Mouse (Mus musculus): ENCODE measurements around the gene Tyk2.

Gene Tyk2

DNA sequence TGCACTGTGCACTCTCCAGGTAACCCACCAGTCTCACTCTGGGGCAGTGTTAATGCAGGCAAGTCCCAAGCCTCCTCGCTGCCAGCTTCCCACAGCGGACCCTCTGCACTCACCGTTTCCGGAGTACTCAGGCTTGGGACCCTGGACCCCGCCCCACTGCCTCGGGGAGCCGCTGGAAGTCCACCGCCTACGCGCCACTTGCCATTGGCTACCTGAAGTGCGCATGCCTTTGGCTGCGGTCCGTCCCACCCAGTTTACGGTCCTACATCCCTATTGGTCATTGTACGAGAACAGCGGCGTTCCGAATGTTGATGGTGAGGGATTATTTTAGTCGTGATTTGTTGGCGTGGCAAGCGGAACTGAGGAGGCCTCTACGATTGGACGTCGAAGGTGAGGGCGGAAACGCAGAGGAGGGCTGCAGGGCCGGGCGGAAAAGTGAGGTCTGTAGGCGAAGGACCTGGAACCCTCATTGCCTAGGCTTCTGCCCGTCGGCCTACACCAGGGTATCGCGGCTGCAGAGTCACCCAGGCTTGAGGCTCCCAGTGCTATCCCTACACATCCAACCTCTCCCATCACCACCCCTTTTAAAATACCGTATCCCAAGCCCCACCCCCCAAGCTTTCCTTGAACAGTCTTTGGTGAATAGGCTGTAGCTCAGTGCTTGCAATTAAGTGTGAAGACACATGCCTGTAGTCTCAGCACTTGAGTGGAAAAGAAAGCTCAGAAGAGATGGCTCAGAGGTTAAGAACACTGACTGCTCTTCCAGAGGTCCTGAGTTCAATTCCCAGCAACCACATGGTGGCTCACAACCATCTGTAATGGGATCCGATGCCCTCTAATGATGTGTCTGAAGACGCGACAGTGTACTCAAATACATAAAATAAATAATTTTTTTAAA lies at the start of gene Tyk2:
TSS of gene Tyk2 (minus strand) at position 185 of the 898 bp plus-strand sequence.
- peak; percentile 92 for DNase-seq (ENCODE audit: low read depth)

DNA sequence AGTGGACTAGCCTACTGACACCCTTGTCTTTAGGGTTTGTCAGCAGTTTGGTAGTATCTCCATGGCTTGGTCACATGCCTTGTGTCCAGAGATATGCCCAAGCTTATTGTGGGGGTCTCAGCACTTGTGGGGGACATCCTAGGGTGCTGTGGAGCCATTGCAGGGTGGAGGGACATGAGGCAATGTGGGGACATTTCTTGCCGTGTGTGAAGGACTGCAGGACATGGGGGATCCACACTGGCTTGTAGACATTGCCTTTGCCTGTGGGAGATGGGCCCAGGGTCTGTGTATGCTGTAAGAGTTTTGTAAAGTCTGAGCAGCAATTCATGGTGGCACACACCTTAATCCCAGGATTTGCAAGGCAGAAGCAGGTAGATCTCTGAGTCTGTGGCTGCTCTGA lies 49.8 kb upstream of the Tyk2 start:
- no peak for DNase-seq (ENCODE audit: low read depth)

DNA sequence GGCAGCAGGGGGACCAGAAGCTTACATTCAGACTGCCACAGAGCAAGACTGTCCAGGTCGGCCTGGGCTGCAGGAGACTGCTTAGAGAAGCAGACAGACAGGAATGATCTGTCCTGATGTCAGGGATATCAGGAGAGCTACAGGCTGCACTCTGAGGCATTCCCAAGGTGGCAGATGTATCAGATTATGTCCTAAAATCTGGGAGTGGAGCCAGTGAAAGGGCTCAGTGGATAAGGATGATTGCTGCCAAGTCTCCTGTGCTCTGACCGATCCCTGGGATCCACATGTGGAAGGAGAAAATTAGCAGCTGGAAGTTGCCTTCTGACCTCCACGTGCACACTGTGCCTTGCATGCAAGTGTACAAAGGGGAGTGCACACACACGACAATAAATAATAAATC lies 49.4 kb upstream of the Tyk2 start:
- DNase-seq (ENCODE audit: low read depth) = no peak

DNA sequence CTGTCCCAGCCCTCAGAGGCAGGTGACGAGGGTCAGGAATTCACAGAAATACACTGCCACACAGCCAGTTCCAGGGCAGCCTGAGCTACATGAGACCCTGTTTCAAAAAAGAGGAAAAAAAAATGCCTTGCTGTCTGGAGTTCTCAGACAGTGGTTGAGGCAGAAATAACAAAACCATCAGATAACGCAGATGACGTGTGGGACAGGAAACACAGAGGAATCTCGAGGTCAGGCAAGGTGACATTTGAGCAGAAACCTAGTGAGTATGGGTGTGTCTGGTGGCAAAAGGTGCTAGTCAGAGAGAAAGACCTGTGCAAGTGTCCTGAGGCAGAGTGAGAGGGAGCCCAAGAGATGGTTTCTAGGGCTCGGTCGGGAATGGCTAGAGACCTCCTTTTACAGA lies 41.3 kb upstream of the Tyk2 start:
- peak; percentile 72 for DNase-seq (ENCODE audit: low read depth)

DNA sequence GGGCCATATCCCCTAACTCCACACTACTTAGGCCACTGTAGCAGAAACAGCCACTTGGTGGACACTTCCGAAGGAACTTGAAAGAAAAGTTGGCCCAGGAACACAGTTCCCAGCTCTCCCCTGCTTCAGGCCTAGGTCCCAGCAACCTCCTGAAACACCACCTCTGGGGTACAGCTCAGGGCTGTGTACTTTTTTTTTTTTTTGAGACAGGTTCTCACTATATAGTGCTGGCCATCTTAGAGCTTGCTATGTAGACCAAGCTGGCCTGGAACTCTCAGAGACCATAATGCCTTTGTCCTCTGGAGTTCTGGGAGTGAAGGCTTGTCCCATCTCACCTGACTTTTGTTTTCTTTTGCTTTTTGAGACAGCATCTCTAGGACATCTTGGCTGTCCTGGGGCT lies 38.1 kb upstream of the Tyk2 start:
- DNase-seq (ENCODE audit: low read depth) = no peak

DNA sequence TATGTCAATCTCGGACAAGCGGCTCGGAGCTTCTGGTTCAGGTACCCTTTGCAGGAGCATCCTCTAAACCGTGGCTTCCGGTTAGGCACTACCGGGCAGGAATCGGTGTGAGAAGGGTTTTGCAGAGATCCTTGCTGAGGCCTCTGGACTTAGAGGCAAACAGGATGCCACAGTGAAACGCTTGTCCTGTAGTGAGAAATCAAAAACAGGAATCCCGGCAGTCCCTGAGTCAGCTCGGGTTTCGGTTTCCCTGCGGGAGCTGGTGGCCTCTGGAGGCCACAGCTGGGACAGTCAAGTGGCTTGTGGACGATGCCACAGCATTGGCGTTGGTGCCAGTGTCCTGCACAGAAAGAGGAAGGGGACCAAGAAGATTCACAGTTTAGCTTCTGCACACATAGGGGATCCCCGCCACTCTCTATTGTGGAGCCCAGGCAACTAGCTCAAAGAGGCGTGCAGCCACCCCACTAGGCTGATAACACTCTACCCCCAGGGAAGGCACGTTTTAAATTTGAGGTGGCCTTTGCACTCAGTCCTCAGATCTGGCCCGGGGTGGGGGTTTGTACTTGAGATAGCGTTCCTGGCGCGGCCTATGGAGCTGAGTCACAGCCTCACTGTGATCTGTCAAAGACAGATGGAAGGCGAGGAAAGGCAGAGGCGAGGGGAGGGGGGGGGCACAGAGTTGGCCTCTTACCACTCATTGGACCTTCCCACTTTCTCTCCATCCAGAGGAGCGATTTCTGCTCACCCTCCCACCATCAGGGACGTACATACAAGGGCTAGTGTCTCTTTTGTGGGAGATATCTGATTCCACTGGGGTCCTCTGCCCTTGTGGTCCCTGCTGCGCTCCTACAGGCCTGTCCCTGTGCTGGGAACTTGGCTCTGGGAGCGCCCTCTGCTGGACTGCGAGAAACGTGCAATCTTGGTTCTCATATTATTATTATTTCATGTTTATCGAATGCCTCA lies 37.4 kb upstream of the Tyk2 start:
- DNase-seq (ENCODE audit: low read depth) = peak; percentile 89

DNA sequence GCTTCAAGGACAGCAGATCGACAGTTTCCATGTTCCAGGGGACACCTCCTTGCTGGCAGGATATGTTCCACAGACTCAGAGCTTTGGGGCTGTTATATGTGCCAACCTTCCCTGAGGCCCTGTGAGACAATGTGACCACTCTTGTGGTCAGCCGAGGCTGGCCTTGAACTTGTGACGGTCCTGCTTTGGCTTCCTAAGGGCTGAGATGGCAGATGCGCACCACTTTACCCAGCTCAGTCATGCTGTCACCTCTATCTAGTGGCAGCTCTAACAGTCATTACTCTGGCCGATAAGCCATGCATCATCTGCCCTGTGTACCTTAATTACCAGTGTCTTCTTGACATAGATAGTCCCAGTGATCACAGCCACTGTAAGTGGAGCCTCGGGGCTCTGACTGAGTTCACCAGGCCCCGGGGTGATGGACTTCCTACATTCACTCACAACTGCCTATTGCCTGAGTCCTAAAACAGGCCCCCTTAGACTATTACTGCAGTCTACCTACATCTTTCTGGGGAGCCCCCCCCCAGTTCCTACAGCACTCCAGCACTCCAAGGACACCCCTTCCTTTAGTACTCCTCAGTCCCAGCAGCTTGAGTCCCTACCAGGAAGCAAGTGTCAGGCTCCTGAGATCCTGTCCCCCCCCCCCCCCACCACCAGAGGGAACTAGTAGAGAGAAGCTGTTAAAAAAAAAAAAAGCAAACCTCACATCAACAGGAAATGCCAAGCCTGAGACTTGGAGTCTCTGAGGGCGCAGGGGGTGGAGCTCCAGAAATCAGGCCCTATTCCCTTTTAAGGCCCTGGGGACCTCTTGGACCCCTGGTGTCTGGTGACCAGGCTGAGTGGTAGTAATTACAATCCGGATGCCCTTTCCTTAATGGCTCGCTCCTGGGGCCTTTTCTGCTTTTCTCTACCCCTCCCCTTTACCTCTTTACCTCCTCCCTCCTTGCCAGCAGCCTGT lies 36.4 kb upstream of the Tyk2 start:
- peak; percentile 71 for DNase-seq (ENCODE audit: low read depth)

DNA sequence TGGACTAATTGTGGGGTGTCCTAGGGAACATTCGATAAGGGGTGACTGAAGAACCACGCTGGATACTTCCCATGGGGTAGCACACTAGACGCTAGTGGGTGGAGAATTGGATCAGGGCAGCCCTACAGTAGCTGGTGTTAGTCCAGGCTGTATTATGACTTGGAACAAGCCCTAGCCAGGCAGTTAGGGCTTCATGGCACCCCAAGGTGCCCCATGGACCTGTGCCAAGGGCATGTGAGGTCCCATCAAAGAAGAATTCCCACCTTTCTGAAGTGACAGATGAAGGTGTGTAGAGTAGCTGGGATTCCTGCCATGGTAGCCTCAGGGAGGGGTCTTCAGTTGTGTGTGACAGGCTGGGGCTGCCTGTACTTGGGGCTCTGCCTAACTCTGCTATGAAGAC lies 35.5 kb upstream of the Tyk2 start:
- DNase-seq (ENCODE audit: low read depth) = no peak

DNA sequence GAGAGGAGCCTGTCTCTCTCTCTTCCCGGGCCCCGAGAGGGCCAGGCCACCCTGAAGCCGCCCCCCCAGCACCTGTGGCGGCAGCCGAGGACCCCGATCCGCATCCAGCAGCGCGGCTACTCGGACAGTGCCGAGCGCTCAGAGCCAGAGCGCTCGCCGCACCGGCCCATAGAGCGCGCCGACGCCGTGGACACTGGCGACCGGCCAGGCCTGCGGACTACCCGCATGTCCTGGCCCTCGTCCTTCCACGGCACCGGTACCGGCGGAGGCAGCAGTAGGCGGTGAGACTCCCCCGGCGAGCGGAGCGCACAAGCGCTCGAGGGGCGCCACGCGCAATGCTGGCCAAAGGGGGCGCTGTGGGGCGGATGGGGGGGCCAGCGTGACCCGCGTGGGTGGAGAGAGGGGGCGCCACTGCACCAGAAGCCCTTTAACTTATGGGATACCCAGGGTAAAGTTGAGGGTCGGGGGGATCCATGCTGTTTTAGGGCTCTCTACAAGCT lies 35.0 kb upstream of the Tyk2 start:
- DNase-seq (ENCODE audit: low read depth) = peak; percentile 73

DNA sequence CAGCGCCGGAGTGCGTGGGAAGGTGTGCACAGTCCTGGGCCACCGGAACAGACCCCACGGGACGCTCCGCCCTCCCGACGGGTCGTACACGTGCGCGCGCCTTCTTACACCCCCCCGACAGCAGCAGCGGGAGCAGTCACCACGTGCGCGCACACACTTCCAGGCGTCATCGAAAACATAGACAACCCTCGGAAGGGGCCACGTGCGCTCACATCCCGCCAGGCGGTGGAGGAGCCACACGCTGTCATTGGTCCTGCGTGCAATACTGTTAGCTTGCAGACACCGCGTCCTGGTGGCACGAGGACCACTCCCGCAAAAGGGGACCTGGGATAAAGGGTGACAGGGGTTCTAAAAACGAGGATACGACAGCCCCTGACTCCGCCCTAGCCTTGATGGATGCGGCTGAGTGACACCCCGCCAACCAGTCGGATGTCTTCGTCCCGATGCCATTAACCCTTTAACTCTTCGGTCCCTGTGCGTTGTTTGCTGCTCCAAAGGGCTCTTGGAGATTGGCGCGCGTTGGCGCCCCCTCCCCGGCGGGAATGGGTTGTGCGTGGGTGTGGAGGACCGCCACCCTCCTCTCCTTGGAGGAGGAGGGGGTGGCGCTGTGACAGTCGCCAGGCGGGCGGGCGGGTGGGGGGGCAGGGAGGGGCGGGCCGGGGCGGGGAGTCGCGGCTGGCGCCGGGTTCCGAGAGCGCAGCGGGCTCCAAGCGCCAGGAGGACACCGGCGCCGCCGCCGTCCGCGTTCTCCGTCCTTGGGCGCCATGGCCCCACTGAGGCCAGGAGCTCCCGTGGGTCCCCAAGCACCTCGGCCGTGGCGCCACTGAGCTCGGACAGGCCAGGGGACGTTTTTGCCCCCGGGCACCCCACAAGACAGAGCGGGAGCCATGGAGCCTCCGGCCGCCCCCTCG lies 34.3 kb upstream of the Tyk2 start, which contains the start of gene Pde4a:
TSS of gene Pde4a (plus strand) at position 674 of the 911 bp plus-strand sequence.
- DNase-seq (ENCODE audit: low read depth) = peak; percentile 88

DNA sequence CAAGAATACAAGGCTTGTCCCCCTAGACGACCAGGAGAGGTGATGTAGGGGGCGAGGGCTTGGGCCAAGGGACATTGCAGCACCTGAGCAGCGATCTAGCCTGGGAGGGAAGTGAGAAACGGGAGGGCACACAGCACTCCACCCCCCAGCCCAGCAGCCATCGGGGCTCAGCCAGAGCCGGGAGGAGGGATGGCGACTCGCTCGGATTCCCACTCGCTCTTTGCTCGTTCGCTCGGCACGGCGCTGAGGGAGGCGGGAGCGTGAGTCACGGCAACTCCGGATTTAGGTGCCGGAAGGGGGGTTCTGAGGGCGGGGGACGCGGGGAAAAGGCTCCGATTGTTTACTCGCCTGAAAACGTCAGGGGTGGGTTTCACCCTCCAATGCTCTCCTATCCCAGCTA lies 33.0 kb upstream of the Tyk2 start:
- DNase-seq (ENCODE audit: low read depth) = peak; percentile 63

DNA sequence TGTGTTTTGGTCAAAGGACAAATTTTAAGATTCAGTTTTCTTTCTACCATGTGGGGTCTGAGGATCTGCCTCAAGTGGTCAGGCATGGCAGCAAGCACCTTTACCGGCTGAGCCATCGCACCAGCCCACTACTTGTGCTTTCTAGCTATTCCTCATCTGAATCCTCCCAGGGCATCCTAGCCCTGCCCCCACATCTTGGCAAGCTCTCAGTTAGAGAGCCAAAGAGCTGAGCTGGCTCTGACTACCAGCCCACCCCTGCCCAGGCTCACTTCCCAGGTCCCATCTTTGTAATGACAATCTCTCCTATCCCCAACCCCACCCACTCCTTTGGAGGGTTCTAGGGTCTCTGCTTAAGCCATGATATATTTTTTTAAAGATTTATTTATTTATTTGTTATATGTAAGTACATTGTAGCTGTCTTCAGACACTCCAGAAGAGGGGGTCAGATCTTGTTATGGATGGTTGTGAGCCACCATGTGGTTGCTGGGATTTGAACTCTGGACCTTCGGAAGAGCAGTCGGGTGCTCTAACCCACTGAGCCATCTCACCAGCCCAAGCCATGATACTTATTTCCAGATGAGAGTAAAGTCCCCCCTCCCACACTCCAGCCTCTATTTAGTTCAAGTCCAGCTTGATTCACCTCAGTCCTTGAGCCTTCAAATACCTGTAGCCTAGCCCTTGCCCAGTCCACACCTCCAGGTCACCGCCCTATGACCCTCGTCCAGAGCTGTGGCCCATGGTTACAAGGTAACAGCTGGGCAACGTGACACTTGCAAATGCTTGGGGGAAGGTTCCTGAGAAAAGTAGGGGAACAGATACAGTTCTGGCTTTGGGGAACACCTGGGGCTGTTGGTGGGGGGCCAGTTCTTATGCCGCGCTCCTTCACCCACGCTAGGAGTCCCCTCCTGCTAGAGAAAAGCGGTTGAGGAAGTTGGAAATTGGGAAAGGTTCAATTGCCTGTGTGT lies 32.3 kb upstream of the Tyk2 start:
- peak; percentile 37 for DNase-seq (ENCODE audit: low read depth)

DNA sequence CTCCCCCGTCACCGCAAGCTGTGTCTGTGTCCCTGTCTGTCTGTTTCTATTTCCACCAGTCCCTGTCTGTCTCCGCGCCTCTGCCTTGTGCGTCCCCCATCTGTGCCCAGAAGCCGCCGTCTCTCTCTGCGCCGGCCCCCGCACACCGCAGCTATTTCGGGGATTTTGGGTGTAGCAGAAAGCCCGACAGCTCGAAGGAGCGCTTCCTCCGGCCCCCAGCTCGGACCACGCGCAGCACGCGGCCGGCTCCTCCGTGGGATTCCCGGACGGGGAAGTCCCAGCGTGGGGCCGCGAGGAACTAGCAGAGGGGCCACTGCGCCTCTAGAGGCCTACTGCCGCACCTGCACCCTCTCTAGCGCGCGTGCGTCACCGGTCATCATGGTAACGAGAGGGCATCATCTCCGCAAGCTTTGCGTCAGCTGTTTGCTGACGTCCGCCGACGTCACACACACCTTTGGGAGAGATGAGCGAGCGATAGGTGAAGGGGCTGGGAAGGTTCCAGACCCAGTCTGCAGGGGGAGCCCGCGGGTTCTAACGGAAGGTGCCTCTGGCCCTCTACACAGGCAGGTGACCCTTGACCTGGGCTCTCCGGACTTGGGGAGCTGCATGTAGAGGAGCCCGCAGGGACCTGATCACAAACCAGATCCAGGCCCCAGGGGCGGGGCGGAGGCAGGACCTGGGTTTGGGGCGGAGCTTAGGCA lies 30.3 kb upstream of the Tyk2 start:
- DNase-seq (ENCODE audit: low read depth) = peak; percentile 98

DNA sequence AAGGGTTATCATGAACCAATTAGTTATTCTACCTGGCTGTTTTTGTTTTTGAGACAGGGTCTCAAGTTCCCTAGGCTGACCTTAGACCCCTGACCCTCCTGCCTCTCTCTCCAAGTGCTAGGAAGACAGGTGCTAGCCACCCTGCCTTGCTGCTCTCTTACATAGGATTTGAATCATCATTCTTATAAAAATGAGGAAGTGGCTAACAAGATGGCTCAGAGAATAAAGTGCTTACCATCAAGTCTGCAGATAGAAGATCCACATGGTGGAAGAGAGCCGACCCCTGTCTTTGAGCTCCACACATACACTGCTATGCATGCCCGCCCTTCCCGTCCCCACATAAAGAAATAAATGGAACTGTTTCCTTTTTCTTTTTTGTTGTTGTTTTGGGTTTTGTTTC lies 23.7 kb upstream of the Tyk2 start:
- no peak for DNase-seq (ENCODE audit: low read depth)

DNA sequence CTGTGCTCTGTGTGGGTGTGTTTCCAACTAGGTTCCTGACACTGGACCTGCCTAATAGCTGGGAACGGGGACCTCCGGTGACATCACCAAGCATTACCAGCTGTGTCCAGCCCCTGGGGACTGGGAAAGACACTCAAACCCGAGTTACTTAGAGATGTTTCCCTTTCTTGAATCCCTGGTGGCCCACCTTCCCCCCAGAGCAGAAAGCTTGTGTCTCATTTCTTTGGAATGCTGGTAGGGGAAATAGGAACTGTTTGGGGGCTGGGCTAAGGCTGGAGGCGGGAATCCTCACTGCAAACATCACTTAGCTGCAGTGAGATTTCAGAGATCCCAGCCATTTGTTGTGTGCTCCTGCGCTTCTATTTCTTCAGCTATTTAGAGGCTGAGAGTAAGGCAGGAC lies 22.8 kb upstream of the Tyk2 start:
- no peak for DNase-seq (ENCODE audit: low read depth)

DNA sequence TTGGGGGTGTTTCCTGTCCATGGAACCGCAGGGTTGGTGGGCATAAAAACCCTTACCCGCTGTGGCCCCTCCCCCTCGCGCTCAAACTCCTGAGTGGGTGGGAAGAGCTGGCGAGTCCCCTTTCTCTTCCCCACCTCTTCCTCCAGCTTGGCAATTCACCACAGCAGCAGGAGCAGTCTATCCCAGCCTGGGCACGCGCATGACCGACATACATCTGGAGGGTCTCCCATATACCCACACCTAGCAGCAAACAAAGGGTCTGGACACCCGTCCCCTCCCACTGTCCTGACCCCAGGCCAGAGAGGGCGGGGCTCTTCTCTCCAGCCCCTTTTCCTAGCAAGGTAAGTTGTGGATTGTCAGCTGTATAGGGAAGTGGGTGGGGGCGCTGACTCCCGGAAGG lies 22.3 kb upstream of the Tyk2 start:
- no peak for DNase-seq (ENCODE audit: low read depth)

DNA sequence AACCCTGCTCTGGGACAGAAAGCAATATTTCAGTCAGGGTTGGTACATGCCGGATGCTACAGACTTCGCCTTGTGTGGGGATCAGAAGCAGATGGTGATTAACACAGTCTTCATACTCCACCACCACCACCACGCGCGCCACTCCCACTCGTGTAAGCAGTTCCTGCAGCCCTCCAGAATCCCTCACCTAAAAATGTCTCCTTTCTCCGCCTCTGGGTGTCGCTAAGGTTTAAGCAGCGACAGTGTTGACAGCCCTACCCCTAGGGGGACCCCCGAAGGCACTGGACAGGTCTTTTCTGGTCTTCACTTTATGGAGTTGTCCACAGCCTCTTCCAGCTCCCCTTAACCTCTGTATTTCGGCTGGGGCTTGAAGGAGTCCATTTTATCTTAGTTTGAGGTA lies 21.7 kb upstream of the Tyk2 start:
- DNase-seq (ENCODE audit: low read depth) = peak; percentile 45

DNA sequence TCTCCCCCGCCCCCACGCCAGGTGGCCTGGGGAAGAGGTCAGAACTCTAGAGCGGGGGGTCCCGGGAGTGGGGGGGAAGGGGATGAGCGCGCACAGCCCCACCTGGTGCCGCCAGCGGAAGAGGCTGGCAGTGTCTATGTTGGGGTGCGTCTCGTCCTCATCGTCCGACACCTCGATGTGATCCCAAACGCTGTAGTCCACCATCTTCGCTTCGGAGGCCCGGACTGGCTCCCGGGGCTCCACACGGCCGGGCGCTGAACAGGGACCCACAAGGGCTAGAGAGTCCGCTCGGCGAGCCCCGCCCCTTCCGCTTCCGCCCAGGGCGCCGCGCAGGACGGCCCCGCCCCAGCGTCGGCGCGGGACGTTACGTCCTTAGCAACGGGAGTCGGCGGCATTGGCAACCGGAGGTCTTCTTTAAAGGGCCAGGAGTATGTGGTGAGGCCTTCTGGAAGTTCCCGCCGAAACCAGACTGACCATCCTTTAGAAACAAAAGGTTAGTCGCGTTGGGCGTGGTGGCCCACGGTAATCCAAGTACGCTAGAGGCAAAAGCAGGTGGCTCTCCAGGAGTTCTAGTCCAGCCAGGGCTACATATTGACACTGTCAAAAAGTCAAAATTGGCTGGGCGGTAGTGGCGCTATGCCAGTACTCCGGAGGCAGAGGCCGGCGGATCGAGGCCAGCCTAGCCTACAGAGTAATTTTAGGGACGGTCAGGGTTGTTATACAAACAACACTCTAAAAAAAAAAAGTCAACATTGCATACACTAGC lies 18.8 kb upstream of the Tyk2 start, which contains the start of gene Cdc37:
TSS of gene Cdc37 (minus strand) at position 329 of the 766 bp plus-strand sequence.
- DNase-seq (ENCODE audit: low read depth) = peak; percentile 90

Measured in naive thymus-derived CD4-positive, alpha-beta T cell, adult 2 months (primary cell).